Mouse (Mus musculus): ENCODE results near the gene Kif9.

The Kif9 gene

DNA sequence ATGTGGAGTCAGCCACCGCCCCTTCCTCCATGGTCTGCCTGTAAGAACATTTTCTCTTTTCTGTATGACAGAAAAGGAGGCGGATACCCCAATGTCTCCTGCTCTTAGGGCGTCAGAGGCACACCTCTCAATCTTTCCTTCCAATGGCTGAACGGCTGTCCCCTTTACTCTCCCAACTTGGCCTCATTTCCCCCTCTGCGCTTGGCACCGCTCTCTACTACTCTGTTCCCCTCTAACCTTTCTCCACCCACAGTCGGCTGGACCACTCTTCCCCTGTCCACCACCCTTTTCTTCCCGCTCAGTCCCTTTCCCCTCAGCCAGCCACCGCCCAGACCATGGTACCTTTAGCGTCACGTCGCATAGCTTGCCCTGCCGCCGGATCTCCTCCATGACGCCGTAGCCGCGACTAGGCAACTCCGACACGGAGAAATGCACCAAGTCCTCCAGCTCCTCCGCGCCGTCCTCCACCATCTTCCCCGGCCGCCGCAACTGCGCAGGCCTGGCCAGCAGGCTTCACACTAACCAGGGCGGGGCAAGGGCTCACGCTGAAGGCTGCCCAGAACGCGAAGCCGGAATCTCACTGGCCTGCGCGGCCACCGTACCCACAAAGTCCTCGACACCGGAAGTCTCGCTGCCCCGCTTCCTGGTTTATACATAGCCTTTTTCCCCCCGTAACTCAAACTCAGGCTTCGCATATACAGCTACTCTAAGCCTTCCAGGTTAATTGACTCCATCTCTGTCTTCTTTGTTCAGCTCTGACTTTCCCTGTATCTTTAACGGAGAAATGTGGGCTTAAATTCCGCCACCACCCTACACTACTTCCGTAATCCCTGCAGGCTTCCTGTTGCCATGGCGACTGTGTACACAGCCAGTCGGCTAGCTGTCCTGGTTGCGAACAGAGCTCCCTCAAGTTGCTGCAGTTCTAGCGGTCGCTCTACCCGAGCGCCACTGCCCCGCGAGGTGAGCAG lies at the start of gene Kif9, which contains the start of gene Klhl18:
Gene Kif9, plus strand, starts transcription at position 835 of the 968 bp plus-strand sequence.
Gene Klhl18, minus strand, starts transcription at position 571 of the 968 bp plus-strand sequence.
- peak; percentile 95 for DNase-seq (ENCODE audit: low read depth, low spot score)

DNA sequence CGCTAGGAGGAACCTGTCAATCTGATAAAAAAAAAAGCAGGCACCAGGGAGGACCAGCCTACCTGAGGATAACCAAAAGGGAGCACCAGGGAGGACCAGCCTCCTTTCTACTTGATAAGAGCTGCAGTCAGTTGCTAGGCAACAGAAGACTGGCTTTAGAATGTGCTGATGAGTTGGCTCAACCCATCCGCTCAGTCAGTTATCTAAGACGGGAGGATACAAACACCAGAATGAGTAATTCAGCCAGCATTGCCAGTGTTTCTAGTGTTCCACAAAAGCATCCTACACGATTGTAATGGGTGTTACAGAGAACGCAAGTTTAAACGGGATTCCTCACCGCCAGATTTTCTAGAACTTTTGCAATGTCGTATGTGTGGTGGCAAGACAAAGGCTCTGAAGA lies 45.5 kb upstream of the Kif9 start:
- no peak for DNase-seq (ENCODE audit: low read depth, low spot score)

DNA sequence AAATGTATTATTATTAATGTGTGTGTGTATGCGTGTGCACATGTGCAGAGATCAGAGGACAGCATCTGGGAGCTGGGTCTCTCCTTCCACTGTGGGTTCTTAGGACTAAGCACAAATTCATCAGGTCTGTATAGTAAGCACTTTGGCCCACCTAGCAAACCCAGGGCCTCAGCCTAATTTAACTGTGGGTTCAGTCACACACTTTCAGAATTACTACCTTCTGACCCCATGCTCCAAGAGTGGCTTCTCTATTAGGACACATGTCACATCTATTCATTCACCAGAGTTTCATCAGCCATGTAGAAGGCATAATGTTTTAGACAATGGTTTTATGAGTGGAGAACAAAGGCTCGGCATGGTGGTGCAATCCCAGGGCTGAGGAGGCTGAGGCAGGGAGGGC lies 43.7 kb upstream of the Kif9 start:
- no peak for DNase-seq (ENCODE audit: low read depth, low spot score)

DNA sequence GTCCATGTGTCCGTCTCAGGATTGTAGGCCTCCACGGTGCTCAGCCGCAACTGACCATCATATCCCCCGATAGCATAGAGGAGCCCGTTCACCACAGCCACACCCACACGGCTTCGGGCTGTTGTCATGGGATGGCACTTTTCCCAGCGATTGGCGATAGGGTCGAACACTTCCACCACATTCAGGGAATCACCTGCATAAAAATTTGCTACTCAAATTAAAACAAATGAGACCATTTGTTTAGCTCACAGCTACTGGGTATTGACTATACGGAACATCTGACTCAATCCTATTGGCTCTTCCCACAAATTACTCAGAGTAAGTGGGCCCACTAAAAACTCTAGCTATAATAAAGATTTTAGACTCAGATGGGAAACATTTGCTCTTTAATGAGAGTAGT lies 40.7 kb upstream of the Kif9 start:
- DNase-seq (ENCODE audit: low read depth, low spot score): no peak

DNA sequence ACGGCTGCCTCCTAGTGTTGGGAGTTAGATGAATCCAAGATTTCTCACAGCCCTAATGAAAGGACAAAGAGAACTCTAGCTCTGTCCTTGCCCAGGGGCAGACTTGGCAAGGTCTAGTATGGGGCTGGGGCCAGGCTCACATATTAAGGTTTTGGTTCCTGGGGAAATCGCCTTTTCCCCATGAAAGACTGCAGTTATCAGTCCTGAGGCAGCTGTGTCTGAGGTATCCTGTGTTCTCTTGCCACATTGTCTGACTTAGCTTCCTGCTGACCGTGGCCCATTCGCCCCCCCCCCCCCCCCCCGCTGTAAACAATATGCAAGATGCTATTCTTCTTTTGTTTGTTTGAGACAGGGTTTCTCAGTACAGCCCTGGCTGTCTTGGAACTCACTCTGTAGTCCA lies 36.7 kb upstream of the Kif9 start:
- no peak for DNase-seq (ENCODE audit: low read depth, low spot score)

DNA sequence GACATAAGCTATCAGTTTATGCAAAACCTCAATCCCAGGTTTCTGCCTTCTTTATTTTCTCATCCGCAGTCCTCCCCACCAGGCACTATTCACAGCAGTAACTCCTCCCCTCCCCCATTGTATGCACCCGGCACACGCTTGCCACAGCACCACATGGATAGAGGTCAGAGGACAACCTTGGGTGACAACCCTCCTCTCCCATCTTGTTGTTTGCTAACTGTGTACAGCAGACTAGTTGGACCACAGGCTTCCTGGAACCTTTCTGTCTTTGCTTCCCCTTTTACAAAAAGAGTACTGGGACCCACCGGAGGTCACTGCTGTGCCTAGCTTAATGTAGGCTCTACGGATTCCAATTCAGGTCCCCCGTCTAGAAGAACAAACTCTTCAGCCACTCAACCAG lies 36.2 kb upstream of the Kif9 start:
- no peak for DNase-seq (ENCODE audit: low read depth, low spot score)

DNA sequence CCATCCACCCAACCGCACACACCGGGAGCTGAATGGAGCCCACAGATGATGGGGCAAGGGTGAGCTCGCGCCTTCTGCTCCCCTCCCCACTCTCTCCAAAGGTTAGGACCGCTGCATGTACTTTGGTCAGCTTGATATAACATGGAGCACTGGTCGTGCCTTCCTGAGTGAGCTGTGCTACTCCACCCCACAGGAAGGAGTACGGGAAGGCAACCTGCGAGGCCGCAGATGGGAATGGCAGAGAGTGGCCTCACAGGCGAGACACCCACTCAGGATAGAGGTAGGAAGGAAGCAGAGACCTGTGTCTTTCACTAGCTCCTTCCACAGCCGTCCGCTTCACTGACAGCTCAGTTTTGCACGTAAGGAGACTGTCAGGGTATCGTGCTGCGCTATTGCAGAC lies 28.4 kb upstream of the Kif9 start:
- DNase-seq (ENCODE audit: low read depth, low spot score): no peak

DNA sequence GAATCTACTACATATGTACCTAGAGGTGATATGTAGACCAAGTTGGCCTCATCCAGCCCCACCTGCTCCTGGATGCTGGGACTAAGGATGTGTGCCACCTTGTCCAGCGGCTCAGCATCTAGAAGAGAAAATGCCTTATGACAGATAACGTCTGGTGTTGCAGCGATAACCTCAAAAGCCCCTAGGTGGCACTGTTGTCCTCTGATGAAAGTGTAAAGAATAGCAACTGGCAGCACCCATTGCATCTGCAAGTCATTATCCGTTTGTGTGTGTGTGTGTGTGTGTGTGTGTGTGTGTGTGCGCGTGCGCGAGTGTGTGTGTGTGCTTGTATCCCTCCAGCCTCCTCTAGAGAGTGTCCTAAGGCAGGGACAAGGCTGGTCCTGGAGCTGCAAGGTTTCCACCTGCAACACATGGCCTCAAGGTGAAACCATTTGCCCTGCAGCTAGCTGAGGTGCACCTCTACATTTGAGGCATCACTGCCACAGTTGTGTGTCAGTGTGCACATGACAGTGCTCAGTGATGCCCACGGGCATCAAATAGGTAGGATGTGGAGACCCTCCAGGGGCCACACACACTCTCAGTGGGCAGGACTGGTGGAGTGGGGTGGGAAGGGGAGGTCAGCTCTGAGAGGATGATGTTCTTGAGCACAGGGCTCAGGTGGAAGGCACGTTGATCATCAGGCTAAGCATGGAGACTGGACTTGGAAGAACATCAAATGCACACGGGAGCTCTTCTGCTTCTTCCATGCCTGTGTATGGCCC lies 27.7 kb upstream of the Kif9 start:
- DNase-seq (ENCODE audit: low read depth, low spot score): peak; percentile 88

DNA sequence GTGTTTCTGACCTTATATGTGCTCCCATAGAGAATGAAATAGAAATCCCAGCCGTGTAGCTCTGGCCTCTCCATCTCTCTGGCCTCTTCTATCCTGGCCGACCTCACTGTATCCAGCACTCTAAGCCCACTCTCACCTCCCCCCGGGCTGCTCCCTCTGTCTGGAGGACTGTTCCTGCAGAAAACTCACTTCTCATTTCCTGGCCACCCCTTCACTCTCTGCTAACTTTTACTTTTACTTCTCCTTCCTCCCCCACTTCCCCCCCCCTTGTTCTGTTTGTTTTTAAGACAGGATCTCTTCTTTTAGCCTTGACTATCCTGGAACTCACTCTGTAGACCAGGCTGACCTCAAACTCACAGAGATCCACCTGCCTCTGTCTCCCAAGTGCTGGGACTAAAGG lies 24.2 kb upstream of the Kif9 start:
- no peak for DNase-seq (ENCODE audit: low read depth, low spot score)

DNA sequence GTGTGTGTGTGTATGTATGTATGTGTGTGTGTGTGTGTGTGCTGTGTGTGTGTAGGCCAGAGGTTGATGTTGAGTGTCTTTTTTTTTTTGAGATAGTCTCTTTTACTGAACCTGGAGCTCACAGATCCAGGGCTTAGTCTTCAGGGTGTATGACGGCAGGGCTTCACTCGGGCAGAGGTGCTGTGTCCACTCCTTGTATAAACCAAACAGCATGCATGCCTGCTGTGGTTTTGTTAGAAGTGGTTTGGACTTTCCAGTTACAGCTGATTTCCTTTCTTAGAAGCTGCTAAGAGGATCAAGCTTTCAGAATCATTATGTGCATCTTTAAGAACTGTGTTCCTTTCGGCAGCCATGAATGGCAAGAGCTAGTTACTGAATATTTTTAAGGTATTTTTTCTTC lies 18.8 kb upstream of the Kif9 start:
- no peak for DNase-seq (ENCODE audit: low read depth, low spot score)

DNA sequence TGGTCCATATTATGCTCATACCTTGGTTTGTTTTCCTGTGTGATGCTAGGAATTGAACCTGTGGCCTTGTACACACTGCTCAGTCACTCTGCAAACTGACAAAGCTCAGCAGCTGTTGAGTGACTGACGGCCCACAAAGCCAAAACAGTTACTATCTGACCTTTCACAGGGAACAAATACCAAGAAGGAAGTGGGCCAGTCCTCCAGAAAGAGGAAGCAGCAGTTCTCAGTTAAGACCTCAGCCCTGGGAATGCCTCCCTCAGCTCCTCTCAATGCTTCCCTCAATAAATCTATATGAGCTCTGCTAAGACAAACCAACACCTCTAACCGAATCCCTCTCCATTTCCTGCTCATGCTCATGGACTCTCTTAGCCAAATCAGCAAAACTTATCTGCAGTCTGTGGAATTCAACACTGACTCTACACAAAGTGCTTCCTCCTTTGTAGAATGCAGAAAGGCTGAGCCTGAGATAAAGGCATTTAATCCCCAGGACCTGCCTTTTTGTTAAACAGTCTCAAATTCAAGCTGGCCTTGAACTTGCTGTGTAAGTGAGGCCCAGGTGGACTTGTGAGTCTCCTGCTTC lies 17.5 kb upstream of the Kif9 start:
- DNase-seq (ENCODE audit: low read depth, low spot score): no peak

DNA sequence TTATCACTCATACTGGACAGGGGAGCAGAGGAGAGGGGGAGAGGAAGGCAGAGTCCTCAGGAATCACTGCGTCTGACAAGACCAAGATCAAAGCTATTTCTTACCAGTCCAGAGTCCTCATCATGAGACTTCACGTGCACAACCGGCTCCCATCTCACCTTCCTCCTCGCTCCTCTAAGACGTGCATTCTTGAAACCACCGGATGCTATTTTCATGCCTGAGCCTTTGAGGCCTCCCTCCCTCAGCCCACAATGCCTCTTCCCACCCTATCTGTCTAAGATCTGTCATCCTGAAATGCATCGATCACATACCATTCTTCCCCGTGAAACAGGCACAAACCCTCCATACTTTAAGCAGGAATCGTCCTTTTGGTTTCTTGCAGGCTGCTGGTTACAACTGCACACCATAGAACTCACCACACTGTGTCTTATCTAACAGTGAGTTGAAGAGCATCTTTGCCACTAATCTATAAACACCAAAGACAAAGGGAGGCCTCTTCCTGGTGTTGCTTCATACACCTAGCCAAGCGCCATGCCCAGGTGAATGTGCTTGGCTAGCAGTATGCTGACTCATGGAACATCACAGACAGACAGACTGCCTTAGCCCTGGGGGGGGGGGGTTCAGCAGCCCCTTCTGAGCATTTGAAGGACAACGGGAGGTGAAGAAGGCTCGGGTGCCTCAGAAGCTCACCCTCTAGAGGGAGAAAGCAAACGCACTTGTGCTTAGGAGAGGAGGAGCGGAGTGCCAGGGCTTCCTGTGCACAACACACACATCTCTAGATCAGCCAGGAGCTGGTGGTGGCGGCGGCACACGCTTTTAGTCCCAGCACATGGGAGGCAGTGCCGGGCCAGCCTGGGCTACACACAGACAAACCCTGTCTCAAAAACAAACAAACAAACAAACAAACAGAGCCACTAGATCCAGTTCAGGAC lies 15.6 kb upstream of the Kif9 start:
- DNase-seq (ENCODE audit: low read depth, low spot score): no peak

DNA sequence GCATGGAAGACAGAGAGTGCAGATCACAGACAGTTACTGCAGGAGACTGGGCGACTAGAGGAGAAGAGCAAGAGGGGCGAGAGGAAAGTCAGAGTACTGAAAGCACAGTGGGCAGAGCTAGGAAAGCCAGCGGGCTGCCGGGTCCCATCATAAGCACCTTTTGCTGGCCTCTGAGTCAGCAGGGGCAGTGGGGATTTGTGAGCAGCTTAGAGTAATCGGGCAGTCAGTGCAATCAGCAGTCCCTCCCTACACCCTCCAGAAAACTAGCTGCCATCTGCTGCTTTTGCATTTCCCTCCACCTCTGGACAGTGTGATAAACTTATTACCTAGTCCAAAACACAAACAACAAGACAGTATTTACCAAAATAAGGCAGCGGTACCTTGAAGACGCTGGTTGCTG lies 14.4 kb upstream of the Kif9 start:
- peak; percentile 69 for DNase-seq (ENCODE audit: low read depth, low spot score)

DNA sequence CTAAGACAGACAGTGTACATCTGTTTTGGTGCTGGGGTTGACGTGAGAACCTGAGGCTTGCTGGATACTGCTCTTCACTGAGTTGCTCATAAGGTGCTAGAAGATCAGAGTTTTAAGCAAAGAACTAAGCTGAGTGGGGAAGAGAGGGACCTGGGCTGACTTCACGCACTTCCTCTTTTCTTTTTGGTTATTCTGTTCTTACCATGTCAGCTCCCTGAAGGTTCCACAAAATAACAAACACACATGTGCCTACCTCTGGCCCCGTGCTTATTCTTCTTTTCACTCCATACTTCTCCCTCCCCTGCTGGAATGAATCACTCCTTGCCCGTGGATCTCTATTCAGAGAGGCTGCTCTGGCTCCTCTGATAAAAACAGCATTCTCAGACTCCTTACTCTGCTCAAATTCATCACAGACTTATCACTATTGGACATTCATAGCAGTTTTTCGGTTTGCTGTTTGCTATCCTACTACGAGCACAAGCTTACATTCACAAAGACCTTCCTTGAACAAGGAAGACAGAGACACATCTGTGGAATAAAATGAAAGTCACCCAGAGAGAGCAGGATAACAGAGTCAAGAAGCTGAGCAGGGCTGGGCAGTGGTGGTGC lies 12.7 kb upstream of the Kif9 start:
- DNase-seq (ENCODE audit: low read depth, low spot score): no peak

DNA sequence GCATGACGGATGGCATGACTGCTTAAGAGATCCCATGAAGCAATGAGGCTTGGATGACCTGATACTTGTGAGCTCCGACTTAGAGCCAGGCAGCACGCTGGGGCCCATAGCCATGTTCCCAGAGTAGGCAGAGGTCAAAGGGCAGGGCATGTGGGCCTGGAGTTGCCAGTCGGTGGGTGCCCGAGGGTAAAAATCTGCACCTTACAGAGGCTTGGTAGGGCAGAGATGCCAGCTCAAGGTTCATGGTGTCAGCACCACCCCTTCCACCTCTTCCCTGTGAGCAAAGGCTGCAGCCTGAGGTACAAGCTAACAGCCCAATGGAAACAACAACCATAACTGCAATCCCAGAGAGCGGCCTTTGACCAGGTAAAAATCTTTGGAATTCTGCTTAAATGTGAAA lies 11.4 kb upstream of the Kif9 start:
- no peak for DNase-seq (ENCODE audit: low read depth, low spot score)

DNA sequence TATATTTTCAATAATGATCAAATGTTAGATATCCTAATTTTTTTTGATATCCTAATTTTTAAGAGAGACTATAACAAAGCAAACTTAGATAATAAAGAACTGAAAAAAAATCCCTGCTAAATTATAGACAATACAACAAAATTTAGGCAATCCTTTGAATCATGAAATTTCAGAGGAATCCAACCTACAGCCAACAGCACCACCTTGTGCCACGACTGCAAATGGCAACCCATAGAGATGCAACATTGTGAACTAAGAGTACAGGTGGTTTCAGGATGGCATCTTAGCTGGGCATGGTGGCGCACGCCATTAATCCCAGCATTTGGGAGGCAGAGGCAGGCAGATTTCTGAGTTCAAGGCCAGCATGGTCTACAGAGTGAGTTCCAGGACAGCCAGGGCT lies 10.6 kb upstream of the Kif9 start:
- DNase-seq (ENCODE audit: low read depth, low spot score): no peak

DNA sequence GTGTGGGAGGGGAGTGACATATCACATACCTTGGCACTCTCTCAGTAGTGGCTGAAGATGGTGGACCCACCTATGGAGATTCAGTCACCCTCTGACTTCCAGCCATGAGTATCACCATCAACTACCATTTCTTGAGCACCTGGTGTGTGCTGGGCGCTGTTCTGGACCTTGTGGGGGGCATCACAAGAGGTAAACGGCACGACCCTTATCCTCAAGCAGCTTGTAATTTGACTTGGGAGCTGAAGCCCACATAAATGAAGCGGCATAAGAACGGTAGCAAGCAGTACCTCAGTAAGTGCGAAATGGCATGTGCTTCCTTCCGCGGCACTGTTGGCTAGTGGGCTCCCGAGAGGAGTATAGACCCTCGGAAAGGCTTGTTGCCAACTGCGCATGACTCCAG lies 1.2 kb downstream of the Kif9 start:
- DNase-seq (ENCODE audit: low read depth, low spot score): no peak

DNA sequence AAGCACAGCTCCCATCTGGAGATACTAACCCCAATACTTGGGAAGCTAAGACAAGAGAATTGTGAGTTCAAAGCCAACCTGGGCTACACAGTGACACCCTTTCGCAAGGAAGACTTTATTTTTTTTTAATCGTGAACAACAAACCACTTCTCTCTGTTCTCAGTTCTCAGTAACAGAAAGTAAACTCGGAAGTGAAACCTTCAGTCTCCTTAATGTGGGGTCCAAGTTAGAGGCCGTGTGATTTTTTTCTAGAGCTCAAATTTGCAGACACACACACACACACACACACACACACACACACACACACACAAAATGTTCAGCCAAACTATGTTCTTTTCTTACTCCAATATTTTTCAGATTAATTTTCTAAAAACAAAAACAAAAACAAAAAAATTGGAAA lies 1.9 kb downstream of the Kif9 start:
- no peak for DNase-seq (ENCODE audit: low read depth, low spot score)

DNA sequence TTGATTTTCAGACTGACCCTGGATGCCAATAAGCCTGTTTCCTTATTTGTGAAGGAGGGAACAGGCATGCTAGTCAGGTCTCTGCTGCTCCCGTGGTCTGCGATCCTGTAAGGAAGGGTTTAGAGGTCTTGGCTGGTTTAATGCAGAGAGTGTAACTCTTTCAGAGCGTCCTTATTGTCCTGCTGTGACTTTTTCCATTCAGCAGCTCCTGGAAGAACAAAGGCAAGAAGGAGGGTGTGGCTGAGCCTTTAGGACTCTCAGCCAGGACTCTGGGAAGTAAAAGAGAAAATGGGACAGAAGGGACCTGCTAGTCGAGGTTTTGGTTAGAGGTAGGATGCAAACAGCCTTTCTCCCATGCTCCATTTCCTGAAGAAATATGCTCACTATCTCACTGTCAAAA lies 12.1 kb downstream of the Kif9 start:
- no peak for DNase-seq (ENCODE audit: low read depth, low spot score)

DNA sequence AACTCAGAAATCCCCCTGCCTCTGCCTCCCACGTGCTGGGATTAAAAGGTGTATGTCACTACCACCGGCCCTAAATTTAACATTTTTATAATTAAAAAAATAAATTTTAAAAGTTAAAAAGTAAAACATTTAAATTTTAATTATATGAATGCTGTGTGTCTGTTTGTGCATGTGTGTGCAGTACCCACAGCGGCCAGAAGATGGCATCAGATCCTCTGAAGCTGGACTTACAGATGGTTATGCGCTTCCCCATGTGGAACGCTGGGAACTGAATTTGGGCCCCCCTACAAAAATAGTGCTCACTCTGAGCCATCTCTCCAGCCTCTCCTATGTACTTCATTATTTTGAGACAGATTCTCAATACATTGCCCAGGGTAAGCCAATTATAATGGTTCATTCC lies 14.2 kb downstream of the Kif9 start:
- no peak for DNase-seq (ENCODE audit: low read depth, low spot score)

DNA sequence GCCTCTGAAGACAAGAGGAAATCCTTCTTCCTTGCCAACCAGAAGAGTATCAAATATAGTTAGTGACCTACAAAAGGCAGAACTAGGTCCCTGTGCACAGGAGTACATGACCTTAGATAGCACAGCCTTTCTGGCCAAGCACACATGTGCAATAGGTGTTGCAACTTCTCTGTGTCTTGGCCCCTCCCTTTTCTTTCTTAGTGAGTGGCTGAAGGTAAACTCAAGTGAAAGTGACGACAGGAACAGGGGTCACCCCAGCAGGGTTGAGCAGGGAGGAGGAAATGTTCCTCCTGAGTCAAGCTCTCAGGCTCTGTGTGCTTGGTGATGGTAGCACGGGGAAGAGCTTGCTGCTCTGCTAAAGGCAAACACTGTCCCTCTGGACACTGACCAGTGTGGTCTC lies 49.0 kb downstream of the Kif9 start:
- DNase-seq (ENCODE audit: low read depth, low spot score): no peak

Data from retina, postnatal 7 days (tissue).